Mouse (Mus musculus): Measurements from ENCODE around the gene Adh1. TPM values are rescaled to one million over a fixed set of nuclear protein-coding genes. Genes with fewer than 3 reads are reported as not detected.

The Adh1 gene
- polyA plus RNA-seq, 1 experiment from 2014 or later: 1,249 TPM

DNA sequence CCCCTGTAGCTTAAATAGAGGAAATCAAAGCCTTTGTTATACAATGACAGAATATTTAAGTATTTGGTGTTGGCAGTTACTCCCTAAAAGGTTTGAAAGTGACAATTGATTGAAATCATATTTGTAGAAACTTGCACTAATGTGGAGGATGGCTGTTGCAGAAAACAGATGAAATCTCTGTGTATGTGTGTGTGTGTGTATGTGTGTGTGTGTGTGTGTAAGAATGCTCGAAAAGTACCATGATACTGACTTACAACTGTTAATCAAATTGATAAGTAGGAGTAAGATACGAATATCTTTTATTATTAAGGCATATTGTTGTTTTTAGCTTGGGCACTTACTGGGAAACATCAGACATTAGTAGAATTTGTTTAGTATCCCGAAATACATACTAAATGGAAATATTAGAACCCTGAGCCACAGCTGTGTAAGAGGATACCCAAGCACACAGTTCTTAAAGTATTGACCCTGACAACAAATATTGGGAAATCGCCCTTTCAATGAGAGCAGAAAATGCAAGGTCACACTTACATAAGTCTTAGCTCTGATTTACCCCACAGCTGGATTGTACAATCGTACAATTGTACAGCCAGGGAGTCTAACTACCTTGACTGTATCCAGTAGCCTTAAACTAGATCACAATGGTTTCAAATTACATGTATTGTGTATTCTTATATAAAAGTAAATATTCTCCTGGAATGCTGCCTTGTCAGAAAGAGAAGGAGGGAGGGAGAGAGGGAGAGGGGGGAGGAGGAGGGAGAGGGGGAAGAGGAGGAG lies 2.6 kb downstream of the Adh1 start:
- peak; percentile 71; the same call in 1 of the 2 replicates for ATAC-seq (ENCODE audit: borderline replicate concordance, extremely low read depth, low FRiP score, low TSS enrichment)
- peaks cover 14% of the 10 kb centered on the region; the same call in 1 of the 2 replicates for H3K4me1 ChIP-seq

DNA sequence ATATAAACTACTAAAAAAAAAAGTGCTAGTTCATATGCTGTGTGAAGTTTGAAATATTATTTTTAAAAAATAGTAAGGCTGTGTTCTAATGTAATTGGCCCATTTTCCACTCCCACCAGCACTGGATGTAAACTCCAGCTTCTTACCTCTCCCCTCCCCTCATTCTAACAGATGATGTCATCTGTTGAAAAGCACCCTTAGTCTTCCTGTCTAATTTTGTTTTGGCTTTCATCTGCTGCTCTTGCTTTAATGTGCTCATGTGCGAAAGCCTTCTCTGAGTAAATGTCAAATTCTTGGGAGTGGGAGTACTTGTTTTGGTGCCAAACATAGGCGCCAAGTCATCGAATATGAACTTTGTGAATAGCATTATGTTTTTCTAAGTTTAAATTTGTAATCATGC lies 3.9 kb downstream of the Adh1 start:
- no peak overlapping the region for H3K27ac ChIP-seq
- H3K4me2 ChIP-seq: no peak overlapping the region
- WGBS: 51% methylated on average over 3 of the region's 3 CpGs
- no peak overlapping the region for H3K4me3 ChIP-seq
- H3K36me3 ChIP-seq: no peaks in the 10 kb centered on the region
- H3K27me3 ChIP-seq: no peaks in the 10 kb centered on the region
- no peaks in the 10 kb centered on the region for H3K9me3 ChIP-seq
- H3K9ac ChIP-seq: no peak overlapping the region
- peaks cover 14% of the 10 kb centered on the region; the same call in 1 of the 2 replicates for H3K4me1 ChIP-seq
- no peak for ATAC-seq (ENCODE audit: borderline replicate concordance, extremely low read depth, low FRiP score, low TSS enrichment)

More for the DNA sequence above, 2.6 kb downstream of the Adh1 start:
- 49% methylated on average over 5 of the region's 5 CpGs for WGBS
- Histone ChIP-seq H3K27ac (peak overlapping the region; percentile 58), H3K9ac (no peak overlapping the region), H3K4me3 (no peak overlapping the region), H3K9me3 (no peaks in the 10 kb centered on the region), H3K27me3 (no peaks in the 10 kb centered on the region), H3K4me2 (no peak overlapping the region), H3K36me3 (no peaks in the 10 kb centered on the region)

DNA sequence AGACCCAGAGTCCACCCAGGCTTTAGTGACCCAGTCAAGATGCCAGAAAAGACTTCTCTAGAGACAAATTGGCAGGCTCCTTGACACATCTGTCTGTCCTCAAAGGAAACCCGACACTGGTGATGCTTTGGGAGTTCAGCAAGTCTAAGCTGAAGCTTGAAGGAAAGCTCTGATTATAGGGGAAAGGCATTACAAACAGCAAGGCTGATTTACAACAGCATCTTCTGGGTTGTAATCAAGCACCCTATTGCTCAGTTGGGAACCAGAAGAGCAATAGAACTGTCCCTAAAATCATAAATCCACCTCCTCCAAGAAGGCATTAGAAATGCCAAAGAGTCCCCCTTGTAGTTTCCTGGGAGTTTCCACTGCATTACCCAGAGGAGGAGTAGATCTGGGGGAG lies 9.7 kb downstream of the Adh1 start:
- ATAC-seq (ENCODE audit: borderline replicate concordance, extremely low read depth, low FRiP score, low TSS enrichment): no peak

DNA sequence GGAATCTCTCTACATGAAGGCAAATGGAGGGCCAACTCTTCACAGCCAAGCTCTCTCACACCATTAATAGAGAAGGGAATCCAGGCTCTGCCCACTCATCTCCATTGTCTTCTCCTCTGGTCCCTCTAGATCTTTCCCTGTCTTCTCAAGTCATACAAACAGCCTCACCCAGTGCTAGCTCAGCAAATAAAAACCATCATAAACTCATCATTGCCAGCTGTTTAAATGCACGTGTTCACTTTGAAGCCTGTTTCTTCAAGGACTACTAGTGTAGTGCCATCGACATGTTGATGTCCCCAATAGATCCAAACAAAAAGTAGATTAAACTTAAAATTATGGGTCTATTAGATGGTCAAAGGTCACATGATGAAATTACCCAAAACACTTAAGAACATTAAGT lies 10.5 kb downstream of the Adh1 start:
- 82% methylated on average over 2 of the region's 2 CpGs for WGBS
- H3K4me3 ChIP-seq: no peak overlapping the region
- no peak overlapping the region for H3K9ac ChIP-seq
- no peaks in the 10 kb centered on the region for H3K9me3 ChIP-seq
- no peaks in the 10 kb centered on the region for H3K27me3 ChIP-seq
- no peak for ATAC-seq (ENCODE audit: borderline replicate concordance, extremely low read depth, low FRiP score, low TSS enrichment)
- no peak overlapping the region for H3K27ac ChIP-seq
- H3K4me1 ChIP-seq: no peaks in the 10 kb centered on the region
- no peak overlapping the region for H3K4me2 ChIP-seq
- H3K36me3 ChIP-seq: no peaks in the 10 kb centered on the region

More for the DNA sequence above, 9.7 kb downstream of the Adh1 start:
- H3K36me3 ChIP-seq: no peaks in the 10 kb centered on the region
- 6% methylated on average over 1 of the region's 1 CpGs for WGBS
- H3K9ac ChIP-seq: no peak overlapping the region
- H3K4me2 ChIP-seq: no peak overlapping the region
- no peaks in the 10 kb centered on the region for H3K27me3 ChIP-seq
- H3K9me3 ChIP-seq: no peaks in the 10 kb centered on the region
- H3K4me1 ChIP-seq: no peaks in the 10 kb centered on the region
- H3K4me3 ChIP-seq: no peak overlapping the region
- H3K27ac ChIP-seq: no peak overlapping the region

DNA sequence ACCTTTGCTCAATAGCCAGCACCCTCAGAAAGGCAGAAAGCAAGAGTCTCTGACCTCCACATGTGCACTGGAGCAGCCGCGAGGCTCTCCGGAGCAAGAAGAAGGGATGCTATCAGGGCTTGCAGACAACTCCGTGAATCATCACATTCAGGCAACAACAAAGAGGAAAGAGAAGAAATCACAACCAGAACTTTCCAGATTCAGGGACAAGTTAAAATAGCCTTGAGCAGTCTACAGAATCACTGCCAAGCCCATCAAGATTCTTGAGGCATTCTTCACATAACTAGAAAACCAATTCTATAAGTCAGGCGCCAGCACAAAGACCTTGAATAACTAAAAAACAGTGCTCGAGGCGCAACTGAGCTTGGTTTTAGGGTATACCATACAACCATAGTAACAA lies 12.3 kb downstream of the Adh1 start:
- ATAC-seq (ENCODE audit: borderline replicate concordance, extremely low read depth, low FRiP score, low TSS enrichment): no peak
- Histone ChIP-seq H3K4me2 (no peak overlapping the region), H3K27ac (no peak overlapping the region), H3K9ac (no peak overlapping the region), H3K4me1 (peaks cover 4% of the 10 kb centered on the region; the same call in 1 of the 2 replicates), H3K4me3 (no peak overlapping the region), H3K9me3 (no peaks in the 10 kb centered on the region), H3K27me3 (no peaks in the 10 kb centered on the region), H3K36me3 (no peaks in the 10 kb centered on the region)
- 76% methylated on average over 7 of the region's 7 CpGs for WGBS

DNA sequence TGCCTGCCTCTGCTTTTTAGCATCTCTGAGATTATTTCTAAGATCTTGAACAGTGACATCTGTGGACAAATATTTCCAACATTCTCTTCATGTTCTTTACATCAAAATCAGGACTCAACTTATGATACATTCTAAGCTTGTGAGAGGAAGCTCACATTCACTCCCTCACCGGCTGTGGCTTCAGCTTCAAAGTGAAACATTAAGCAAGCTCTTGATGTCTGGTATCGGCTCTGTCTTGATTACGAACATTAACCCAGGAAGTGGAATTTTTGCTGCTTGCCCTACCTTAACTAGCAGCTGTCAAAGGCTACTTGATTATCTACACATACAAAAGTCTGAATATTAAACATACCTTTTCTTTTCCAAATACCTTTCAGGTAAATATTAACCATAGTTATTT lies 14.3 kb downstream of the Adh1 start:
- H3K4me1 ChIP-seq: peaks cover 5% of the 10 kb centered on the region; the same call in 1 of the 2 replicates
- no peak for ATAC-seq (ENCODE audit: borderline replicate concordance, extremely low read depth, low FRiP score, low TSS enrichment)
- 47% methylated on average over 3 of the region's 3 CpGs for WGBS
- no peak overlapping the region for H3K9ac ChIP-seq
- no peaks in the 10 kb centered on the region for H3K9me3 ChIP-seq
- H3K4me2 ChIP-seq: no peak overlapping the region
- no peaks in the 10 kb centered on the region for H3K36me3 ChIP-seq
- H3K4me3 ChIP-seq: no peak overlapping the region
- H3K27ac ChIP-seq: no peak overlapping the region
- H3K27me3 ChIP-seq: no peaks in the 10 kb centered on the region

DNA sequence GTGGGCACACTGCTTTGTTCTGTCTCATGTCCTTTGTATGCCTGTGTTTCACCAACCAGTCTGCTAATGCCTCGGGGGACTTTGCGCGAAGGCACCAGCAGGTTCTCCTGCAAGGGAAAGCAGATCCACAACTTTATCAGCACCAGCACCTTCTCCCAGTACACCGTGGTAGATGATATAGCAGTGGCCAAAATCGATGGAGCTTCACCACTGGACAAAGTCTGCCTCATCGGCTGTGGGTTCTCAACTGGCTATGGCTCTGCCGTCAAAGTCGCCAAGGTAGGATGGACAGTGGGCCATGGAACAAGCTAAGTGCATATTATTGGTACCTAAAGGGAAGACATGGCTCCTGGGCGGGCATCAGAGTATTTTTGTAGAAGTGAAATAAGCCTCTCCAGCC lies 21.8 kb downstream of the Adh1 start:
- Histone ChIP-seq H3K27me3 (no peaks in the 10 kb centered on the region), H3K9me3 (no peaks in the 10 kb centered on the region), H3K9ac (no peak overlapping the region), H3K4me2 (no peak overlapping the region), H3K4me3 (no peak overlapping the region), H3K36me3 (peaks cover 31% of the 10 kb centered on the region), H3K4me1 (peaks cover 10% of the 10 kb centered on the region; the same call in 1 of the 2 replicates), H3K27ac (no peak overlapping the region)
- 95% methylated on average over 9 of the region's 9 CpGs for WGBS
- no peak for ATAC-seq (ENCODE audit: borderline replicate concordance, extremely low read depth, low FRiP score, low TSS enrichment)

DNA sequence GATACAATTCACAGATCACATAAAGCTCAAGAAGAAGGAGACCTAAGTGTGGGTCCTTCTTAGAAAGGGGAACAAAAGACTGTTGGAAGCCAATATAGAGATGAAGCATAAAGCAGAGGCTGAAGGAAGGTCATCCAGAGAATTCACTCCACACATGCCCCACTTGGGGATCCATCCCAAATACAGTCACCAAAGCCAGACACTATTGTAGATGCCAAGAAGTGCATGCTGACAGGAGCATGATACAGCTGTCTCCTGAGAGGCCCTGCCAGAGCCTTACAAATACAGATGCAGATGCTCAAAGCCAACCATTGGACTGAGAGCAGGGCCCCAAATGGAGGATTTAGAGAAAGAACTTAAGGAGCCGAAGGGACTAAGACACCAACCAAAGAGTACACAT lies 23.0 kb downstream of the Adh1 start:
- H3K27me3 ChIP-seq: no peaks in the 10 kb centered on the region
- H3K4me2 ChIP-seq: no peak overlapping the region
- no peak overlapping the region for H3K4me3 ChIP-seq
- H3K9ac ChIP-seq: no peak overlapping the region
- peaks cover 31% of the 10 kb centered on the region for H3K36me3 ChIP-seq
- peaks cover 10% of the 10 kb centered on the region; the same call in 1 of the 2 replicates for H3K4me1 ChIP-seq
- 64% methylated on average over 1 of the region's 1 CpGs for WGBS
- ATAC-seq (ENCODE audit: borderline replicate concordance, extremely low read depth, low FRiP score, low TSS enrichment): peak; percentile 75
- H3K9me3 ChIP-seq: no peaks in the 10 kb centered on the region
- H3K27ac ChIP-seq: peak overlapping the region; percentile 24; the same call in 1 of the 2 replicates

DNA sequence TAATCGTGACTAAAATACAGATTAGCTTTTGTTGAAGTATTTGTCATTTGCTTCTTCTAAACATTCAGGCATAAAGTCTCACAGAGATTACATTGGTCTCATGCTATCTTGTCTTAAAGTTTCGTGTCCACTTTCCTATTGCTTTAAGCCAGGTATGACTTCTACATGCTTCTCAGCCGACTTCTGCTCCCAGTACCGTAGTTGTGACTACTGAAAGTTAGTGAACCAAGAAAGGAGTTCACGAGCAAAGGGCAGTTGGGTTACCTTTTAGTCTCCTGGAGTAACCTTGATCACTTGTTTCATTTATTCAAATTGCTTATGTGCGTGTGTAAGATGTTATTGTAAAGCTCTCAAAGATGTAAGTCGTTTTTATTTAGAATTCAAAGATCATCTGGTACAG lies 25.2 kb downstream of the Adh1 start:
- Histone ChIP-seq H3K36me3 (peaks cover 41% of the 10 kb centered on the region), H3K27me3 (no peaks in the 10 kb centered on the region), H3K9me3 (no peaks in the 10 kb centered on the region), H3K4me2 (no peak overlapping the region), H3K27ac (no peak overlapping the region), H3K4me3 (no peak overlapping the region), H3K4me1 (no peaks in the 10 kb centered on the region; the same call in 1 of the 2 replicates), H3K9ac (no peak overlapping the region)
- ATAC-seq (ENCODE audit: borderline replicate concordance, extremely low read depth, low FRiP score, low TSS enrichment): no peak
- WGBS: 91% methylated on average over 7 of the region's 7 CpGs

DNA sequence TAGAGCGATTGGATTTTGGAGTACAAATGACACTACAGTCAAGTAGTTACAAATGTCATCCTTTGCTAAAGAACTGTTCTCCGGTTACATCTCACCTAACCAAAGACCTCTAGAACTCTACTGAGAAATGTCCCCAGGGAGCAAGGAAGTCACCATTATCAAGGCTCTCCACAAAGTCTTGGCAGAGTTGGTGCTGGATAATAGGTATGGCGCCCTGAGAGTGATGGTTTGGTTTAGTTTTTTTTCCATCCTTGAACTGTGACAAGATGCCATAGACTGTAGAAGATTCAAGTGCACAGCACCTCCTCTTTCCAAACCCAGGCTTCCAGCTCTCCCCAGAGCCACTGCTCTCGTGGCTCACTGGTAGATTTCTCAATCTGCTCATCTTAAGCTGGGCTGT lies 26.9 kb downstream of the Adh1 start:
- ATAC-seq (ENCODE audit: borderline replicate concordance, extremely low read depth, low FRiP score, low TSS enrichment): no peak

DNA sequence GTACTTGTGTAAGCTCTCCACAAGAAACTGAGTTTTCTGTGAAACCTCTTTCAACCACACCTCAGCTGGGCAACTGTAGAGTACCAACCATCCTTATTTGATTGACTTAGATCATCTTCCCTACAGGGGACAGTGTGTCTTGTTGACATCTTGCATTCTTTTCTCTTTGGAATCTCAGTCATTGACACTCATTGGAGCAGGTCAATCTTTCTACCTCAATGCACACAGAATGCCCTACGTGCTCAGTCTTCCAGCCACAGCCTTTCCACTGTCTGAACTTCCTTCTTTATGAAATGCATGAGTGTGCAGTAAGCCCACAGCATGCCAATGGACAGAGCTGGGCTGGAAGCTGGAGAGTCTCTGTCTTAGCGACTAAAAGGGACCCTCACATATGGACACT lies 29.9 kb downstream of the Adh1 start:
- Histone ChIP-seq H3K4me3 (no peak overlapping the region), H3K36me3 (peaks cover 28% of the 10 kb centered on the region), H3K9me3 (no peaks in the 10 kb centered on the region; the same call in 1 of the 2 replicates), H3K27ac (no peak overlapping the region), H3K9ac (no peak overlapping the region), H3K4me2 (no peak overlapping the region), H3K27me3 (no peaks in the 10 kb centered on the region), H3K4me1 (no peaks in the 10 kb centered on the region)
- WGBS: 82% methylated on average over 2 of the region's 2 CpGs
- no peak for ATAC-seq (ENCODE audit: borderline replicate concordance, extremely low read depth, low FRiP score, low TSS enrichment)

More for the DNA sequence above, 26.9 kb downstream of the Adh1 start:
- Histone ChIP-seq H3K4me1 (no peaks in the 10 kb centered on the region), H3K9me3 (no peaks in the 10 kb centered on the region), H3K27me3 (no peaks in the 10 kb centered on the region), H3K4me3 (no peak overlapping the region), H3K4me2 (no peak overlapping the region), H3K9ac (no peak overlapping the region), H3K36me3 (peaks cover 38% of the 10 kb centered on the region), H3K27ac (no peak overlapping the region)
- 86% methylated on average over 4 of the region's 4 CpGs for WGBS

DNA sequence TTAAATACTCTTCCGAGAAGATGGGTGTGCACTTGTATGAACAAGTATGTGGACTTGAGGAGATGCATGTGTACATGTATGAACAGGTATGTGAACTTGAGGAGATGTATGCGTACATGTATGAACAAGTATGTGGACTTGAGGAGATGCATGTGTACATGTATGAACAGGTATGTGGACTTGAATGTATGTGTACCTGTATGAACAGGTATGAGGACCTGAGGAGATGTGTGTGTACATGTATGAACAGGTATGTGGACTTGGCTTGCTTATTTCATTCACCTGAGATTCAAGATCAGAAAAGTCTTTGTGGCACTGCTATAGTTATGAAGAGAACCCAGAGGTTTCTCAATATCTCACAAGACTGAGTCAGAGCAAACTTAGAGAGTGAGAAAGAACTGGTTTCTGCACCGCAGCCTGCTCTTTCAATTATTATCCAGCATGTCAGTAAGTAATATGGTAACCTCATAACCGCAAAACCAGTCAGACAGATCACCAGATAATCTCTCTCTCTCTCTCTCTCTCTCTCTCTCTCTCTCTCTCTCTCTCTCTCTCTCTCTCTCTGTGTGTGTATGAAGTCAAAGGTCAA lies 30.8 kb downstream of the Adh1 start:
- 85% methylated on average over 4 of the region's 4 CpGs for WGBS
- Histone ChIP-seq H3K27me3 (no peaks in the 10 kb centered on the region), H3K9me3 (no peaks in the 10 kb centered on the region; the same call in 1 of the 2 replicates), H3K36me3 (peaks cover 24% of the 10 kb centered on the region), H3K4me3 (no peak overlapping the region), H3K4me1 (no peaks in the 10 kb centered on the region), H3K4me2 (no peak overlapping the region), H3K9ac (no peak overlapping the region), H3K27ac (no peak overlapping the region)
- no peak for ATAC-seq (ENCODE audit: borderline replicate concordance, extremely low read depth, low FRiP score, low TSS enrichment)

Data from lung, embryonic 15.5 days (tissue).